In the genomic region with DNA sequence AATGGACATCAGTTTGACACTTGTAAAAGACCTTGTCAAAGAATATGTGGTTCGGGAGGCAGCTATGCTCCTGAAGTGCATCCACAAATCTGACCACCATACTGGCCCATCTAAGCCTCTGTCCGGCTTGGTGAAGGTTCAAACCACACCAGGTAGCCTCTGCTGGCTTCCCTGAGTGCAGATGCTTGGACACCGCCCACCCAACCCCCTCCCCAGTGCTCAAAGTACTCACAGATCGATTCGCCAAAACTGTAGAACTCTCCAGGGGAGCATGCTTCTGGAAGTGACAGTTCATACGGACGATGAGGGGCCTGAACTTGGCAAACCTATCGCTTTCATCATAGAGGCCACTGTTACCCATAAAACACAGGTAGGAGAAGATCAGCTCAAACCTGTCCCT, we compare ENCODE assay signal across 40 mouse cellular contexts. TPM values are rescaled to one million over a fixed set of nuclear protein-coding genes. Genes with fewer than 3 reads are reported as not detected.
"Had no signal": no experiment of that assay in that cellular context is flagged by ENCODE, and none has a peak within 500 bp of the region (broad histone marks: within the 10 kb centered on the region; RNA-seq: fewer than 3 reads in every experiment).

No protein-coding gene starts in this region.

- H3K4me1 ChIP-seq: limb, embryonic 10.5 days; limb, embryonic 12.5 days; limb, embryonic 13.5 days; limb, embryonic 15.5 days; liver, embryonic 12.5 days; liver, embryonic 13.5 days; liver, embryonic 15.5 days; lung, embryonic 15.5 days; midbrain, embryonic 12.5 days; midbrain, embryonic 15.5 days had no signal

- H3K27me3 ChIP-seq: limb, embryonic 13.5 days; limb, embryonic 15.5 days; lung, embryonic 15.5 days; midbrain, embryonic 13.5 days; midbrain, embryonic 15.5 days had no signal

- H3K4me3 ChIP-seq: limb, embryonic 10.5 days; limb, embryonic 12.5 days; limb, embryonic 13.5 days; limb, embryonic 15.5 days; liver, embryonic 12.5 days; liver, embryonic 13.5 days; liver, embryonic 15.5 days; lung, embryonic 15.5 days; midbrain, embryonic 10.5 days; midbrain, embryonic 12.5 days; midbrain, embryonic 13.5 days; midbrain, embryonic 15.5 days; myocyte had no signal

- DNase-seq: left cerebral cortex, postnatal 4 days; liver; liver, embryonic 13.5 days; liver, postnatal 0 days; lung, adult 18-20 months; lung, adult 2 months; lung, embryonic 14.5 days; lung, postnatal 10 days; lung, postnatal 14 days; lung, postnatal 36 days; lung, postnatal 4 days; midbrain, embryonic 14.5 days had no signal

- H3K27ac ChIP-seq: limb, embryonic 10.5 days; limb, embryonic 12.5 days; limb, embryonic 13.5 days; limb, embryonic 15.5 days; liver, embryonic 12.5 days; liver, embryonic 13.5 days; liver, embryonic 14.5 days; liver, embryonic 15.5 days; lung, embryonic 15.5 days; macrophage; midbrain, embryonic 12.5 days; midbrain, embryonic 13.5 days; midbrain, embryonic 15.5 days had no signal

- H3K36me3 ChIP-seq: limb, embryonic 10.5 days; limb, embryonic 12.5 days; limb, embryonic 13.5 days; limb, embryonic 15.5 days; liver, embryonic 12.5 days; liver, embryonic 13.5 days; liver, embryonic 15.5 days; lung, embryonic 15.5 days; midbrain, embryonic 10.5 days; midbrain, embryonic 12.5 days; midbrain, embryonic 13.5 days; midbrain, embryonic 15.5 days had no signal

- H3K9ac ChIP-seq: limb, embryonic 12.5 days; limb, embryonic 13.5 days; limb, embryonic 15.5 days; liver, embryonic 12.5 days; liver, embryonic 13.5 days; liver, embryonic 14.5 days; liver, embryonic 15.5 days; liver, postnatal 0 days; lung, embryonic 14.5 days; lung, embryonic 15.5 days; midbrain, embryonic 12.5 days; midbrain, embryonic 13.5 days; midbrain, embryonic 15.5 days had no signal

- H3K9me3 ChIP-seq: limb, embryonic 10.5 days; limb, embryonic 12.5 days; limb, embryonic 13.5 days; limb, embryonic 15.5 days; liver, embryonic 12.5 days; liver, embryonic 13.5 days; liver, embryonic 15.5 days; lung, embryonic 15.5 days; megakaryocyte, embryonic 14.5 days; midbrain, embryonic 10.5 days; midbrain, embryonic 12.5 days; midbrain, embryonic 13.5 days; midbrain, embryonic 15.5 days had no signal

RNA-seq across cellular contexts. Expression of a gene that starts 43.4 kb away (rescaled TPM):
- total RNA-seq: left cerebral cortex, adult 8-10 months; left cerebral cortex, postnatal 10 days; left cerebral cortex, postnatal 14 days; left cerebral cortex, postnatal 25 days; left cerebral cortex, postnatal 36 days; left cerebral cortex, postnatal 4 days; liver, adult 2 months; megakaryocyte-erythroid progenitor cell, adult 5-6 weeks; monocyte, adult 5-6 weeks had no signal
- polyA plus RNA-seq: limb, embryonic 10.5 days; limb, embryonic 11.5 days; limb, embryonic 12.5 days; liver, adult 2 months; lung, embryonic 14.5 days; lung, embryonic 16.5 days; midbrain, embryonic 10.5 days; midbrain, embryonic 11.5 days; midbrain, embryonic 13.5 days; midbrain, embryonic 14.5 days; midbrain, embryonic 15.5 days; midbrain, embryonic 16.5 days; midbrain, postnatal 0 days had no signal
